Mouse (Mus musculus) adrenal gland, postnatal 14 days (tissue): ENCODE results near the gene Nxph3. TPM values are rescaled to one million over a fixed set of nuclear protein-coding genes. Genes with fewer than 3 reads are reported as not detected.

Experiments
- DNase-seq: peaks from one replicate; pipeline ENCODE4 v3.0.0; 2021; ENCODE audit warnings: mixed read lengths
- long read RNA-seq, 2 experiments: library from polyadenylated mRNA; stranded (forward); transcript quantifications; one replicate each; pipeline ENCODE4 v2.0.0; 2021
- total RNA-seq: library from RNA; stranded (reverse); gene quantifications from 2 replicates; pipeline ENCODE4 v1.2.3, GENCODE M21; 2021

The Nxph3 gene
- total RNA-seq: 2.6 and 3.8 TPM in 2 replicates
- long read RNA-seq, experiment 1, partial matches to known transcripts: 0 of 2 reads
- long read RNA-seq, experiment 1, other reads (novel, unspliced or antisense): 2 of 2 reads
- long read RNA-seq, experiment 2: 0 reads

- peak; percentile 91 for DNase-seq
Measured at GRCm38 (mm10) chr11:95514298-95514861, at the start of gene Nxph3. Gene Nxph3, minus strand, starts transcription at chr11:95514570.

DNA sequence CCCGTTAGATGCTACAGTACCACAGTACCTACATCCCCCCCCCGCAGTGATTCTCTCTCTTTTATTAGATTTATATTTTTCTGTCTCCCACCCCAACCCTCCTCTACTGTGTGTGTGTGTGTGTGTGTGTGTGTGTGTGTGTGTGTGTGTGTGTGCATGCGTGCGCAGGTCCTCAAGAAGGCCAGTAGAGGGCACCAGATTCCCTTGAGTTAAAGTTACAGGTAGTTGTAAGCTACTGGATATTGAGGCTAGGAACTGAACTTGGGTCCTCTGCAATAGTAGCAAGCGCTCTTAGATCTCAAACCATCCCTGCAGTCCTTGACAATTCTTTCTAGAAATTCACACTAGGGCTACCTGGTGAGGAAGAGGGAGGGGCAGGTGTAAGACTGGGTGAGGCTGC is 49.5 kb upstream of the Nxph3 start:
- DNase-seq: no peak

- no peak for DNase-seq
Measured at GRCm38 (mm10) chr11:95560773-95561172, 46.4 kb upstream of the Nxph3 start.

GRCm38 (mm10) chr11:95559761-95560160 is 45.4 kb upstream of the Nxph3 start:
- DNase-seq: no peak

DNA sequence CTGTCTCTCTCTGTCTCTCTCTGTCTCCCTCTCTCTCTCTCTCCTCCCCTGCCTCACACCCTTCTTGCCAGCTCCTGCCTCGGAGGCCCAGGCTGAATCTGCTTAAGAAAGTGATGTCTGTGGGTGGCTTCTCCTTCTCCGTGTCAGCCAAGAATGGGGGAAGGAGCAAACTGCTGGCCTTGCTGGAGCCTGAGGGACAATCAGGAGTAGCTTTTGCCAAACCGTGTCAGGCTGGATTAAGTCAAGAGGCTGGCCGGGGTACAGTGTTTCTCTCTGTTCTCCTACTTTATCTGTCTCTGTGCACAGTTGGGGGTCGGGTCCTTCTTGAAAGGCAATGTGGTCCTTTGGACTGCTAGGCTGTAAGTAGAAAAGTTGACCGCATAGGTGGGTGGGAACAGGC is 43.3 kb upstream of the Nxph3 start:
- no peak for DNase-seq

- no peak for DNase-seq
Measured at GRCm38 (mm10) chr11:95557032-95557431, 42.7 kb upstream of the Nxph3 start.

- DNase-seq: no peak
Measured at GRCm38 (mm10) chr11:95555279-95555678, 40.9 kb upstream of the Nxph3 start.

DNA sequence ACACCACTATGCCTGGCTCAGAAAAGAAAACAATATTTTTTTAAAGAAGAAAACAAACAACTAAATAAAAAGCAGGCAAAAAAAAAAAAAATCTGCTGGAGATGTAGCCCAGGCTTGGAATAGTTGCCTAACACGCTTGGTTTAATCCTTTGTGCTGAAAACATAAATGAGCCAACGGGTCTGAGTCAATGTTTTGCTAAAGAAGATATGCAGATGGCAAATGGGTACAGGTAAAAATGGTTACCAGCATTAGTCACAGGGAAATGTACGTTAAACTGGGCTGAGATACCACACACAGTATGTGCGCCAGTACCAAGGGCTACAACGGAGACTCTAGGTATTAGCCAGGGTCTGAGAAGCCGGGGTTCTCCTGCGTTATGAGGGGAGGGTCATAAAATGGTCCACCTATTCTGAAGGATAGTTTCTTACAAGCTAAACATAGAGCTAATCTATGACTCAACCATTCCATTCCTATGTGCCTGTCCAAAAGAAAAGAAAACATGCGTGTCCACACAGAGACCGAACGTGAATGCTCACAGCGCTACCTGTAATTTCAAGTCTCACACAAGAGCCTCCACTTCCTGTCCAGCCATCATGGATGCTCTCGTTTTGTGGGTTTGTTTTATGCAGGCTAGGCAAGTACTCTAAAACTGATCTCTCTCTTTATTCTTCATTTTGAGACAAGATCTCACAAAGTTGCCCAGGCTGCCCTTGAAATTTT is 36.1 kb upstream of the Nxph3 start:
- no peak for DNase-seq

GRCm38 (mm10) chr11:95546021-95546782 is 31.8 kb upstream of the Nxph3 start:
- no peak for DNase-seq

- DNase-seq: no peak
Measured at GRCm38 (mm10) chr11:95544546-95545327, 30.4 kb upstream of the Nxph3 start.

DNA sequence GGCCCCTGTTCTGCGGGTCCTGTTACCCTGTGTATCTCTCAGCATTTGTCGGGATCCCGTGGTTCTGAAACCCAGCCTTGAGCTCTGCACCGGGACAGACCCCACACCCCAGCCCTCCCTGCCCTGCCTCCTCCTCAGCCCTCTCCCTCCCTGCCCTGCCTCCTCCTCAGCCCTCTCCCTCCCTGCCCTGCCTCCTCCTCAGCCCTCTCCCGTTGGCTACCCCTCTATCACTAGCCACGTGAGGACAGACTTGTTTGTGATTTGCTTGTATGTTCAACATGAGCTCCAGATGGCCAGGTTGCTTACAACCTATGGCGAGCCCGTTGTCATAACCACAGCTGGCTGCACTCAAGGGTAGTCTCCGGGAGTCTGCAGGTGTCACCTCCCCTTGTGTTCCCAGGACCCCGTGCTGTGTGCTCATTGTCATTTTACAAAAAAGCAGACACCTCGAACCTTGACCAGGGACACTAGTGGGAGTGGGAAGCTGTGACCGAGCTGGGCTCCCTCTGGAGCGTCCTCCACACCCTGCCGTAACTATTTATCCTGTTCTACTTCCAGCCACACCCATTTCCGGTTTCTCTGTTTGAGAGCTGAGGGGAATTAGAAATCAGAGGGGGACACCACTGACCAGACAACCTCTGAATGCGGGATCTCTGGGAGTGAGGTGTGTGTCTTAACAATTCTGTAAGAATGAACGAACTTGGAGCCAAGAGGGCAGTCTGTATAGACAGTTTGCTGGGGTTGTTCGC is 26.4 kb upstream of the Nxph3 start:
- DNase-seq: no peak

- DNase-seq: no peak
Measured at GRCm38 (mm10) chr11:95538378-95539104, 24.2 kb upstream of the Nxph3 start.

- peak; percentile 97 for DNase-seq
Measured at GRCm38 (mm10) chr11:95533484-95534160, 19.3 kb upstream of the Nxph3 start.

GRCm38 (mm10) chr11:95532353-95533072 is 18.1 kb upstream of the Nxph3 start:
- DNase-seq: no peak

DNA sequence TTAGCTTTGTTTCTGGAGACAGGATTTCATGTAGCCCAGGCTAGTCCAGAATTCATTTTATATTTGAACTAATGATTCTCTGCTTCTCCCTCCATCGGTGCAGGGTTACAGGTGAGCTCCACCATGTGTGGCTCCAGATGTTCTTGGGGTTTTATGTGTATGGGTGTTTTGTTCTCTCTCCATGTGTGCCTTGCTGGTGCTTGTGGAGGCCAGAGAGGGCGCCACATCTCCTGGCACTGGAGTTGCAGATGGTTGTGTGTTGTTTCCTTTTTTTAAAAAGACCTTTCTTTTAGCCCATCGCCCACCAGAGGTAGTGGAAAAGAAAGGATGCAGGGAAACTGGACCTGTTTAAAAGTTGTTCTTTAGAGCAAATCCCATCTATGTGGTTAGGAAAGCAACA is 13.9 kb upstream of the Nxph3 start:
- no peak for DNase-seq

DNA sequence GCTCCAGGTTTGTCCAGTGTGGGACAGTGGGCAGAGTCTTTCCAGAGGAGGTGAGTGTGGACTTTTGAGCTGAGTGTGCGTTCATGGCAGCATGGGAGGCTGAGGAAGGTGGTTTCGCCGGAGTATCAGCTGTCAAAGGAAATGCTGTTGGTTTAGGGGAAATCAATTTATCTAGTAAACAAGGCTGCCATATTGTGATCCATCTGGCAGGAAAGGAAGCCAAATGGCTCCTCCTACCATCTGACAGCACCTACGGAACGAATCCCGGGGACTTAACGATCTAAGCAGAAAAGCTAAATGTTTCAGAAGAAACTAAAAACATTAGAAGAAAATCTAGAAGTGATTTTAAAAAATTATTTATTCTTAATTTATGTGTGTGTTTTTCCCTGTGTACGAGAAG is 12.9 kb upstream of the Nxph3 start:
- no peak for DNase-seq

GRCm38 (mm10) chr11:95521563-95521962 is 7.2 kb upstream of the Nxph3 start:
- DNase-seq: peak; percentile 82

DNA sequence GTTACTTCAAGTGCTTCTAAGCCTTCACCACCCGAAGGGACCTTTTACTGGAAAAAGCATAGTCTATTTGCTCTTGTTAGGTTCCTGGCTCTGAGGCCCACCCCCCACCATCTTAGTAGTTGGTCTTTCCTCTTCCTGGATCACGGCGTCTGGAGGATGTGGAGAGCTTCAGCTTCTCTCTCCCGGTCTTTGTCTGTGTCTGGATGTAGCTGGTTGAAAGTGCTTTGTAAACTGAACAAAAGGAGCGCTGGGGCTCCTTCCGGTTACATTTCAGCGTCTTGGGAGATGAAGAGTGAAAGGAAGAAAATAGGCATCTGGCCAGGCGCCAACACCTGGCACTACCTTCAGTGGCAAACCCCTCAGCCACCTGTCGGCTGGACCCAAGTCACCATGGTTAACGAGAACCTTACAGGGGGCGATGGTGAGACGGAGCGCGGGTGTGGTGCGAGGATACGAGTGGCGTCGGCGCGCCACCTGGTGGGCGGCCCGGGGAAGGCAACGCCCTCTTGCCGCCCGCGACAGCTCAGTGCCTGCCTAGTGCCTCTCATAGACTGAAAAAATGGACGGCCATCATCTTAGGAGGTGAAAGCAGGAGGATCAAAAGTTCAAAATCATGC is 6.2 kb upstream of the Nxph3 start:
- DNase-seq: peak; percentile 93

DNA sequence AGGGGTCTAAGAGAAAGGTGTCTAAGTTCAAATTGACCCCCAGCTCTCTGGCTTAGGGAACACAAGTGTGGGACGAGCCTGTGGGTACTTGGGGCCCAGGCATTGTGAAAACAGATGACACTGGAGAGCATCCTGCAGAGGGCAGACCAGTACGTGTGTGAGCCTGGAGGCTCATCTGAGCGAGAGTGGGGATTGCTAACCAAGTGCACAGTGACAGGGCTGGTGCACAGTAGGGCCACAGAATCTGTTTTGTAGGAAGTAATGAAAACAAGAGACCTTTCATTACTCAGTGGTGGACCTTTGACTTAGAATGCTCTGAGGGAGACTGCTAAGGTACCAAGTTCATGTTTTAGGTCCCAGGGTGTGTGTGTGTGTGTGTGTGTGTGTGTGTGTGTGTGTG is 5.6 kb upstream of the Nxph3 start:
- no peak for DNase-seq
